Mouse (Mus musculus): ENCODE results near the gene Wdr20. TPM values are rescaled to one million over a fixed set of nuclear protein-coding genes. Genes with fewer than 3 reads are reported as not detected.

Gene Wdr20
- polyA plus RNA-seq, 1 experiment: 36.4 TPM

- TF ChIP-seq POLR2A (IDR thresholded peaks at IDR 0.05; ENCODE audit: insufficient read depth, low read length) (no peak), CTCF (IDR thresholded peaks at IDR 0.05; ENCODE audit: low read depth, low read length) (no peak), EP300 (IDR thresholded peaks at IDR 0.05; ENCODE audit: insufficient read depth, low read depth, low read length) (no peak)
- no peaks in the 10 kb centered on the region for H3K4me1 ChIP-seq (ENCODE audit: control insufficient read depth, insufficient read depth, low read length)
Observed at GRCm38 (mm10) chr12:110797842-110798431, 60.2 kb downstream of the Wdr20 start.

GRCm38 (mm10) chr12:110799226-110799625, 61.5 kb downstream of the Wdr20 start:
- Histone ChIP-seq H3K9me3 (replicated peaks; ENCODE audit: control insufficient read depth, insufficient read depth, low read length, poor library complexity, severe bottlenecking) (no peaks in the 10 kb centered on the region), H3K4me3 (ENCODE audit: low read depth, low read length) (no peak overlapping the region), H3K27ac (ENCODE audit: insufficient read depth, low read length) (no peak overlapping the region), H3K27me3 (ENCODE audit: control insufficient read depth, insufficient read depth, low read length, poor library complexity, severe bottlenecking) (no peaks in the 10 kb centered on the region), H3K9ac (ENCODE audit: low read depth, poor library complexity, severe bottlenecking) (no peak overlapping the region), H3K4me1 (ENCODE audit: control insufficient read depth, insufficient read depth, low read length) (no peaks in the 10 kb centered on the region), H3K36me3 (ENCODE audit: control insufficient read depth, insufficient read depth, low read length, poor library complexity, severe bottlenecking) (no peaks in the 10 kb centered on the region)
- TF ChIP-seq EP300 (IDR thresholded peaks at IDR 0.05; ENCODE audit: insufficient read depth, low read depth, low read length) (no peak), CTCF (IDR thresholded peaks at IDR 0.05; ENCODE audit: low read depth, low read length) (no peak), POLR2A (IDR thresholded peaks at IDR 0.05; ENCODE audit: insufficient read depth, low read length) (no peak)

More at GRCm38 (mm10) chr12:110797842-110798431, 60.2 kb downstream of the Wdr20 start:
- Histone ChIP-seq H3K9me3 (replicated peaks; ENCODE audit: control insufficient read depth, insufficient read depth, low read length, poor library complexity, severe bottlenecking) (no peaks in the 10 kb centered on the region), H3K4me3 (ENCODE audit: low read depth, low read length) (no peak overlapping the region), H3K36me3 (ENCODE audit: control insufficient read depth, insufficient read depth, low read length, poor library complexity, severe bottlenecking) (no peaks in the 10 kb centered on the region), H3K27me3 (ENCODE audit: control insufficient read depth, insufficient read depth, low read length, poor library complexity, severe bottlenecking) (no peaks in the 10 kb centered on the region), H3K9ac (ENCODE audit: low read depth, poor library complexity, severe bottlenecking) (no peak overlapping the region), H3K27ac (ENCODE audit: insufficient read depth, low read length) (no peak overlapping the region)

GRCm38 (mm10) chr12:110801876-110802464, 64.2 kb downstream of the Wdr20 start:
- Histone ChIP-seq H3K4me1 (ENCODE audit: control insufficient read depth, insufficient read depth, low read length) (no peaks in the 10 kb centered on the region), H3K9me3 (replicated peaks; ENCODE audit: control insufficient read depth, insufficient read depth, low read length, poor library complexity, severe bottlenecking) (no peaks in the 10 kb centered on the region), H3K27ac (ENCODE audit: insufficient read depth, low read length) (no peak overlapping the region), H3K9ac (ENCODE audit: low read depth, poor library complexity, severe bottlenecking) (no peak overlapping the region), H3K27me3 (ENCODE audit: control insufficient read depth, insufficient read depth, low read length, poor library complexity, severe bottlenecking) (no peaks in the 10 kb centered on the region), H3K36me3 (ENCODE audit: control insufficient read depth, insufficient read depth, low read length, poor library complexity, severe bottlenecking) (no peaks in the 10 kb centered on the region), H3K4me3 (ENCODE audit: low read depth, low read length) (no peak overlapping the region)
- TF ChIP-seq POLR2A (IDR thresholded peaks at IDR 0.05; ENCODE audit: insufficient read depth, low read length) (no peak), EP300 (IDR thresholded peaks at IDR 0.05; ENCODE audit: insufficient read depth, low read depth, low read length) (no peak), CTCF (IDR thresholded peaks at IDR 0.05; ENCODE audit: low read depth, low read length) (no peak)

- TF ChIP-seq CTCF (IDR thresholded peaks at IDR 0.05; ENCODE audit: low read depth, low read length) (no peak), POLR2A (IDR thresholded peaks at IDR 0.05; ENCODE audit: insufficient read depth, low read length) (no peak), EP300 (IDR thresholded peaks at IDR 0.05; ENCODE audit: insufficient read depth, low read depth, low read length) (no peak)
- no peaks in the 10 kb centered on the region for H3K27me3 ChIP-seq (ENCODE audit: control insufficient read depth, insufficient read depth, low read length, poor library complexity, severe bottlenecking)
- no peaks in the 10 kb centered on the region; the same call in 1 of the 2 replicates for H3K36me3 ChIP-seq (ENCODE audit: control insufficient read depth, insufficient read depth, low read length, poor library complexity, severe bottlenecking)
- H3K9me3 ChIP-seq (replicated peaks; ENCODE audit: control insufficient read depth, insufficient read depth, low read length, poor library complexity, severe bottlenecking): no peaks in the 10 kb centered on the region
- no peak overlapping the region for H3K4me3 ChIP-seq (ENCODE audit: low read depth, low read length)
- no peak overlapping the region for H3K9ac ChIP-seq (ENCODE audit: low read depth, poor library complexity, severe bottlenecking)
- H3K27ac ChIP-seq (ENCODE audit: insufficient read depth, low read length): no peak overlapping the region
- H3K4me1 ChIP-seq (ENCODE audit: control insufficient read depth, insufficient read depth, low read length): no peaks in the 10 kb centered on the region
Observed at GRCm38 (mm10) chr12:110802674-110803297, 65.0 kb downstream of the Wdr20 start.

- Histone ChIP-seq H3K27me3 (ENCODE audit: control insufficient read depth, insufficient read depth, low read length, poor library complexity, severe bottlenecking) (no peaks in the 10 kb centered on the region), H3K36me3 (ENCODE audit: control insufficient read depth, insufficient read depth, low read length, poor library complexity, severe bottlenecking) (no peaks in the 10 kb centered on the region; the same call in 1 of the 2 replicates), H3K9me3 (replicated peaks; ENCODE audit: control insufficient read depth, insufficient read depth, low read length, poor library complexity, severe bottlenecking) (no peaks in the 10 kb centered on the region), H3K4me1 (ENCODE audit: control insufficient read depth, insufficient read depth, low read length) (no peaks in the 10 kb centered on the region), H3K9ac (ENCODE audit: low read depth, poor library complexity, severe bottlenecking) (no peak overlapping the region), H3K27ac (ENCODE audit: insufficient read depth, low read length) (no peak overlapping the region), H3K4me3 (ENCODE audit: low read depth, low read length) (no peak overlapping the region)
- no peak for TF ChIP-seq EP300 (IDR thresholded peaks at IDR 0.05; ENCODE audit: insufficient read depth, low read depth, low read length)
- no peak for TF ChIP-seq CTCF (IDR thresholded peaks at IDR 0.05; ENCODE audit: low read depth, low read length)
- no peak for TF ChIP-seq POLR2A (IDR thresholded peaks at IDR 0.05; ENCODE audit: insufficient read depth, low read length)
Observed at GRCm38 (mm10) chr12:110804261-110804660, 66.5 kb downstream of the Wdr20 start.

All from ES-Bruce4 (cell line).